Mouse (Mus musculus): ENCODE results near the gene Sptbn1. TPM values are rescaled to one million over a fixed set of nuclear protein-coding genes. Genes with fewer than 3 reads are reported as not detected.
A peak's percentile ranks its signal among the peaks of the same experiment; 100 is the strongest.

Sptbn1 gene
- polyA plus RNA-seq, 1 experiment: 53.4 TPM

- Histone ChIP-seq H3K27ac (ENCODE audit: control insufficient read depth, insufficient read depth, low read depth, low read length, poor library complexity) (no peak overlapping the region), H3K4me1 (ENCODE audit: control insufficient read depth, insufficient read depth, low read length) (peaks cover 3% of the 10 kb centered on the region), H3K4me3 (replicated peaks; ENCODE audit: control insufficient read depth, low read depth, low read length) (no peak overlapping the region)
- WGBS: 83% methylated on average over 2 of the region's 2 CpGs
- no peak for TF ChIP-seq POLR2A (IDR thresholded peaks at IDR 0.05; ENCODE audit: borderline replicate concordance, control insufficient read depth, low read depth, low read length)
These were observed 35.9 kb downstream of the Sptbn1 start for GRCm38 (mm10) chr11:30232082-30232481.

GRCm38 (mm10) chr11:30231336-30231735 is 36.6 kb downstream of the Sptbn1 start:
- Histone ChIP-seq H3K4me1 (ENCODE audit: control insufficient read depth, insufficient read depth, low read length) (peaks cover 3% of the 10 kb centered on the region), H3K27ac (ENCODE audit: control insufficient read depth, insufficient read depth, low read depth, low read length, poor library complexity) (no peak overlapping the region), H3K4me3 (replicated peaks; ENCODE audit: control insufficient read depth, low read depth, low read length) (no peak overlapping the region)
- WGBS: 28% methylated on average over 3 of the region's 3 CpGs
- TF ChIP-seq POLR2A (IDR thresholded peaks at IDR 0.05; ENCODE audit: borderline replicate concordance, control insufficient read depth, low read depth, low read length) (no peak), CTCF (IDR thresholded peaks at IDR 0.05; ENCODE audit: control insufficient read depth, insufficient read depth, low read length) (no peak)

- Histone ChIP-seq H3K4me3 (replicated peaks; ENCODE audit: control insufficient read depth, low read depth, low read length) (no peak overlapping the region), H3K27ac (ENCODE audit: control insufficient read depth, insufficient read depth, low read depth, low read length, poor library complexity) (no peak overlapping the region), H3K4me1 (ENCODE audit: control insufficient read depth, insufficient read depth, low read length) (peaks cover 3% of the 10 kb centered on the region)
- TF ChIP-seq POLR2A (IDR thresholded peaks at IDR 0.05; ENCODE audit: borderline replicate concordance, control insufficient read depth, low read depth, low read length): no peak
- no peak for TF ChIP-seq CTCF (IDR thresholded peaks at IDR 0.05; ENCODE audit: control insufficient read depth, insufficient read depth, low read length)
- 73% methylated on average over 4 of the region's 4 CpGs for WGBS
These were observed 37.6 kb downstream of the Sptbn1 start for GRCm38 (mm10) chr11:30230330-30230771.

- WGBS: 86% methylated on average over 2 of the region's 2 CpGs
- Histone ChIP-seq H3K4me1 (ENCODE audit: control insufficient read depth, insufficient read depth, low read length) (peaks cover 3% of the 10 kb centered on the region), H3K27ac (ENCODE audit: control insufficient read depth, insufficient read depth, low read depth, low read length, poor library complexity) (no peak overlapping the region), H3K4me3 (replicated peaks; ENCODE audit: control insufficient read depth, low read depth, low read length) (no peak overlapping the region)
- TF ChIP-seq POLR2A (IDR thresholded peaks at IDR 0.05; ENCODE audit: borderline replicate concordance, control insufficient read depth, low read depth, low read length) (no peak), CTCF (IDR thresholded peaks at IDR 0.05; ENCODE audit: control insufficient read depth, insufficient read depth, low read length) (no peak)
These were observed 41.2 kb downstream of the Sptbn1 start for GRCm38 (mm10) chr11:30226756-30227155.

- no peaks in the 10 kb centered on the region for H3K4me1 ChIP-seq (ENCODE audit: control insufficient read depth, insufficient read depth, low read length)
- H3K4me3 ChIP-seq (replicated peaks; ENCODE audit: control insufficient read depth, low read depth, low read length): no peak overlapping the region
- TF ChIP-seq POLR2A (IDR thresholded peaks at IDR 0.05; ENCODE audit: borderline replicate concordance, control insufficient read depth, low read depth, low read length) (no peak), CTCF (IDR thresholded peaks at IDR 0.05; ENCODE audit: control insufficient read depth, insufficient read depth, low read length) (no peak)
These were observed 43.4 kb downstream of the Sptbn1 start for GRCm38 (mm10) chr11:30224599-30224998.

GRCm38 (mm10) chr11:30222636-30223035 is 45.3 kb downstream of the Sptbn1 start:
- TF ChIP-seq POLR2A (IDR thresholded peaks at IDR 0.05; ENCODE audit: borderline replicate concordance, control insufficient read depth, low read depth, low read length) (no peak), CTCF (IDR thresholded peaks at IDR 0.05; ENCODE audit: control insufficient read depth, insufficient read depth, low read length) (peak; percentile 54)
- H3K4me3 ChIP-seq (replicated peaks; ENCODE audit: control insufficient read depth, low read depth, low read length): no peak overlapping the region
- H3K4me1 ChIP-seq (ENCODE audit: control insufficient read depth, insufficient read depth, low read length): no peaks in the 10 kb centered on the region
- no peak overlapping the region for H3K27ac ChIP-seq (ENCODE audit: control insufficient read depth, insufficient read depth, low read depth, low read length, poor library complexity)
- WGBS: 12% methylated on average over 2 of the region's 2 CpGs

More at GRCm38 (mm10) chr11:30224599-30224998, 43.4 kb downstream of the Sptbn1 start:
- H3K27ac ChIP-seq (ENCODE audit: control insufficient read depth, insufficient read depth, low read depth, low read length, poor library complexity): no peak overlapping the region

GRCm38 (mm10) chr11:30221043-30221442 is 46.9 kb downstream of the Sptbn1 start:
- Histone ChIP-seq H3K27ac (ENCODE audit: control insufficient read depth, insufficient read depth, low read depth, low read length, poor library complexity) (no peak overlapping the region), H3K4me3 (replicated peaks; ENCODE audit: control insufficient read depth, low read depth, low read length) (no peak overlapping the region), H3K4me1 (ENCODE audit: control insufficient read depth, insufficient read depth, low read length) (no peaks in the 10 kb centered on the region)
- TF ChIP-seq POLR2A (IDR thresholded peaks at IDR 0.05; ENCODE audit: borderline replicate concordance, control insufficient read depth, low read depth, low read length): no peak
- no peak for TF ChIP-seq CTCF (IDR thresholded peaks at IDR 0.05; ENCODE audit: control insufficient read depth, insufficient read depth, low read length)
- 79% methylated on average over 5 of the region's 5 CpGs for WGBS

- Histone ChIP-seq H3K4me1 (ENCODE audit: control insufficient read depth, insufficient read depth, low read length) (no peaks in the 10 kb centered on the region), H3K4me3 (replicated peaks; ENCODE audit: control insufficient read depth, low read depth, low read length) (no peak overlapping the region), H3K27ac (ENCODE audit: control insufficient read depth, insufficient read depth, low read depth, low read length, poor library complexity) (no peak overlapping the region)
- WGBS: 86% methylated on average over 1 of the region's 1 CpGs
- TF ChIP-seq CTCF (IDR thresholded peaks at IDR 0.05; ENCODE audit: control insufficient read depth, insufficient read depth, low read length): no peak
- TF ChIP-seq POLR2A (IDR thresholded peaks at IDR 0.05; ENCODE audit: borderline replicate concordance, control insufficient read depth, low read depth, low read length): no peak
These were observed 49.6 kb downstream of the Sptbn1 start for GRCm38 (mm10) chr11:30218386-30218785.

- TF ChIP-seq CTCF (IDR thresholded peaks at IDR 0.05; ENCODE audit: control insufficient read depth, insufficient read depth, low read length) (no peak), POLR2A (IDR thresholded peaks at IDR 0.05; ENCODE audit: borderline replicate concordance, control insufficient read depth, low read depth, low read length) (no peak)
- no peaks in the 10 kb centered on the region for H3K4me1 ChIP-seq (ENCODE audit: control insufficient read depth, insufficient read depth, low read length)
- H3K4me3 ChIP-seq (replicated peaks; ENCODE audit: control insufficient read depth, low read depth, low read length): no peak overlapping the region
- H3K27ac ChIP-seq (ENCODE audit: control insufficient read depth, insufficient read depth, low read depth, low read length, poor library complexity): no peak overlapping the region
- WGBS: 64% methylated on average over 1 of the region's 1 CpGs
These were observed 50.5 kb downstream of the Sptbn1 start for GRCm38 (mm10) chr11:30217496-30217895.

Measured in bone marrow, adult 2 months (tissue).